Mouse (Mus musculus) limb, embryonic 14.5 days (tissue): ENCODE results near the gene Tec. TPM values are rescaled to one million over a fixed set of nuclear protein-coding genes. Genes with fewer than 3 reads are reported as not detected.

Source experiments
- ATAC-seq: fragments of 200-750 bp; cut with Nextera tagmentation; 2 replicates; pipeline ENCODE4 v1.8.0; 2017; ENCODE audit warnings: low read depth, moderate number of reproducible peaks, moderate TSS enrichment; ENCODE audit not compliant: low FRiP score
- DNase-seq: peaks from one replicate; pipeline ENCODE4 v3.0.0-alpha.2; 2015; ENCODE audit warnings: low spot score
- H3K27ac ChIP-seq: fragments of 300-500 bp; sonication (generic); replicated peaks from 2 replicates; pipeline ENCODE4 v1.5.1; 2014; ENCODE audit warnings: low read depth, mild to moderate bottlenecking, low read length, moderate library complexity, mixed read lengths
- H3K27me3 ChIP-seq: fragments of 300-500 bp; sonication (generic); 2 replicates; pipeline ENCODE4 v1.6.1; 2014; ENCODE audit warnings: low read length, mixed read lengths; ENCODE audit not compliant: control insufficient read depth, insufficient read depth
- H3K36me3 ChIP-seq: fragments of 300-500 bp; sonication (generic); 2 replicates; pipeline ENCODE4 v1.6.1; 2014; ENCODE audit warnings: mild to moderate bottlenecking, low read length, moderate library complexity, mixed read lengths; ENCODE audit not compliant: control insufficient read depth, insufficient read depth
- H3K4me1 ChIP-seq: fragments of 300-500 bp; sonication (generic); 2 replicates; pipeline ENCODE4 v1.6.1; 2014; ENCODE audit warnings: antibody characterized with exemption, low read length, mixed read lengths; ENCODE audit not compliant: control insufficient read depth, insufficient read depth
- H3K4me2 ChIP-seq: fragments of 300-500 bp; sonication (generic); replicated peaks from 2 replicates; pipeline ENCODE4 v1.6.1; 2014; ENCODE audit warnings: low read depth, mild to moderate bottlenecking, low read length, moderate library complexity; ENCODE audit not compliant: severe bottlenecking
- H3K4me3 ChIP-seq: fragments of 300-500 bp; sonication (generic); replicated peaks from 2 replicates; pipeline ENCODE4 v1.5.1; 2014; ENCODE audit warnings: low read length
- H3K9ac ChIP-seq: fragments of 300-500 bp; sonication (generic); 2 replicates; pipeline ENCODE4 v1.6.1; 2014; ENCODE audit warnings: mild to moderate bottlenecking, low read depth, low read length, moderate library complexity; ENCODE audit not compliant: severe bottlenecking
- H3K9me3 ChIP-seq: fragments of 300-500 bp; sonication (generic); 2 replicates; pipeline ENCODE4 v1.6.1; 2016; ENCODE audit warnings: low read length; ENCODE audit not compliant: control insufficient read depth
- POLR2A ChIP-seq: fragments of 200-500 bp; IDR thresholded peaks from 2 replicates; pipeline ENCODE4 v1.8.0; 2012; ENCODE audit warnings: inconsistent platforms, mild to moderate bottlenecking, moderate library complexity, borderline replicate concordance; ENCODE audit not compliant: insufficient read depth, insufficient read length; ENCODE audit errors: extremely low read depth
- WGBS: fragments of 180-500 bp; shearing (Covaris S2); extraction: QIAGEN DNeasy Blood & Tissue Kit; methylation state at CpG from one replicate; pipeline ENCODE4 v1.1.7; 2014; 5-methylcytosine and 5-hydroxymethylcytosine counted together
- polyA plus RNA-seq, 2 experiments: library from polyadenylated mRNA; depleted of rRNA in 1 of 2; stranded (reverse) in 1 of 2; unstranded in 1 of 2; fragments of >200 nt; fragmentation: Nextera tagmentation in 1 of 2; extraction: Ambion mirVana in 1 of 2; gene quantifications; 2 replicates each; pipeline versions ENCODE4 v1.2.1 to v1.2.3; 2012 to 2014

Tec gene
- polyA plus RNA-seq, 2 experiments = 5.9 to 7.9 TPM

DNA sequence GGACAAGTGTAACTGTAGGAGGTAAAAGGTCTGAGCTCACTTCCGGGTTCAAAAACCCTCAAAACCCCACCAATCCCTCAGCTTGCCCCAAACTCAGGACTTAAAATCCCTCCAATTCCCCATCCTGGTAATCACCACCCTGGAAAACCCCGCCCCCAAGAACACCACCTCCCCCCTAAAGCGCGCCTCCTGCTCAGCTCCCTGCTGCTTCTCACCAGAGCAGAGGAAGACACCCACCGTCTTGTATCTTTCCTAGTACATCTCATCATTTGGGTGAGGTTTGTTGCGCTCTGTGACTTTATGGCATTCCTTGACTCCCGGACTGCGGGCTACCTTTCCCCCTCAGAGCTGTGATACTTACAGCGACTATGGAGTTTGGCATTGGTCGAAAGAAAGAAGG, 161.6 kb downstream of the Tec start:
- Histone ChIP-seq H3K36me3 (no peaks in the 10 kb centered on the region), H3K4me2 (no peak overlapping the region; the same call in 1 of the 2 replicates)
- no peak for TF ChIP-seq POLR2A

DNA sequence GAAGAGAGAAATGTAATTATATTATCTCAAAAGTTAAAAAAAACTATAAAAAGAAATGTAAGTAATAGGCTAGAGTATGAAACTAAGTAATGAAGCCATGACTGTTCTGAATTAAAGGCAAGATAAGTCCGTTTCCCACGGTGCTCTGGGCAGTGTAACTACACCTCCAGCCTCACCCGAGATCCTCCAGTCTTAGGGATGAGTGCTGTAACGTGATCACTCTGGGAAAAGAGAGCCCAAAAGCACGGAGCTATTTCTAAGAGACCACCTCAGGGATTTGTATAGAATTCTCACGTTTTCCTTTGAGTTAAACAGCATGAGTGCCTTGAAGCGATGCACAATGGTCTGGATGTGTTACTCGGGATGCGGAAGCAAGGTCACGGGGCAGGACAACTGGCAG, 162.2 kb downstream of the Tec start:
- Histone ChIP-seq H3K36me3 (no peaks in the 10 kb centered on the region), H3K4me3 (no peak overlapping the region), H3K4me1 (peaks cover 11% of the 10 kb centered on the region; the same call in 1 of the 2 replicates), H3K9ac (no peak overlapping the region), H3K9me3 (no peaks in the 10 kb centered on the region), H3K4me2 (no peak overlapping the region), H3K27me3 (no peaks in the 10 kb centered on the region), H3K27ac (no peak overlapping the region)
- no peak for DNase-seq
- ATAC-seq = 0 out of 2 replicates have a peak, but pooled peaks have one; percentile 31
- TF ChIP-seq POLR2A = no peak
- 52% methylated on average over 10 of the region's 10 CpGs for WGBS

More for the DNA sequence above, 161.6 kb downstream of the Tec start:
- Histone ChIP-seq H3K9ac (no peak overlapping the region), H3K27me3 (no peaks in the 10 kb centered on the region), H3K9me3 (no peaks in the 10 kb centered on the region), H3K4me1 (peaks cover 11% of the 10 kb centered on the region; the same call in 1 of the 2 replicates), H3K4me3 (no peak overlapping the region), H3K27ac (no peak overlapping the region)
- DNase-seq (no peak), ATAC-seq (no peak)
- 54% methylated on average over 10 of the region's 10 CpGs for WGBS

Other genes with a start within 250 kb of the Tec start
- 0.03 TPM in 1 of 2 replicates, not detected in the other for gene Cnga1, start 224.2 kb downstream of the Tec start, polyA plus RNA-seq (2012; rRNA removed)
- gene Cnga1, start 224.2 kb downstream of the Tec start, polyA plus RNA-seq (2014; fragmentation: Nextera tagmentation; extraction: Ambion mirVana) = not detected in 2 replicates
- gene Nipal1, start 220.7 kb downstream of the Tec start, polyA plus RNA-seq (2012; rRNA removed) = 2.3 and 2.4 TPM in 2 replicates
- 12.6 and 16.5 TPM in 2 replicates for gene Nipal1, start 220.7 kb downstream of the Tec start, polyA plus RNA-seq (2014; fragmentation: Nextera tagmentation; extraction: Ambion mirVana)
- gene Txk, start 115.7 kb downstream of the Tec start, polyA plus RNA-seq (2012; rRNA removed) = 0.13 and 0.17 TPM in 2 replicates
- gene Txk, start 115.7 kb downstream of the Tec start, polyA plus RNA-seq (2014; fragmentation: Nextera tagmentation; extraction: Ambion mirVana) = 0.15 and 0.17 TPM in 2 replicates
- 28.0 and 29.7 TPM in 2 replicates for gene Slain2, start 45.8 kb upstream of the Tec start, polyA plus RNA-seq (2012; rRNA removed)
- gene Slain2, start 45.8 kb upstream of the Tec start, polyA plus RNA-seq (2014; fragmentation: Nextera tagmentation; extraction: Ambion mirVana) = 24.2 and 25.8 TPM in 2 replicates
- gene Gm10135, start 106.2 kb upstream of the Tec start, polyA plus RNA-seq (2012; rRNA removed) = not detected in 2 replicates
- gene Gm10135, start 106.2 kb upstream of the Tec start, polyA plus RNA-seq (2014; fragmentation: Nextera tagmentation; extraction: Ambion mirVana) = not detected in 2 replicates
- gene Slc10a4, start 138.4 kb upstream of the Tec start, polyA plus RNA-seq (2012; rRNA removed) = 0.96 and 1.1 TPM in 2 replicates
- gene Slc10a4, start 138.4 kb upstream of the Tec start, polyA plus RNA-seq (2014; fragmentation: Nextera tagmentation; extraction: Ambion mirVana) = 0.28 and 0.43 TPM in 2 replicates